Mouse (Mus musculus): ENCODE measurements around the gene Wscd2.
"Not testable (repeated sequence)": the region's sequence is repeated elsewhere in the genome, so short reads cannot be mapped to it uniquely, and the experiment has no call there.

Wscd2 gene

GRCm38 (mm10) chr5:113577555-113577954 lies 87.4 kb downstream of the Wscd2 start:
- no peak for ATAC-seq (ENCODE audit: insufficient number of reproducible peaks, low FRiP score, low TSS enrichment)

GRCm38 (mm10) chr5:113578428-113578827 lies 88.3 kb downstream of the Wscd2 start:
- no peak for ATAC-seq (ENCODE audit: insufficient number of reproducible peaks, low FRiP score, low TSS enrichment)

GRCm38 (mm10) chr5:113579128-113579527 lies 89.0 kb downstream of the Wscd2 start:
- no peak for ATAC-seq (ENCODE audit: insufficient number of reproducible peaks, low FRiP score, low TSS enrichment)

DNA sequence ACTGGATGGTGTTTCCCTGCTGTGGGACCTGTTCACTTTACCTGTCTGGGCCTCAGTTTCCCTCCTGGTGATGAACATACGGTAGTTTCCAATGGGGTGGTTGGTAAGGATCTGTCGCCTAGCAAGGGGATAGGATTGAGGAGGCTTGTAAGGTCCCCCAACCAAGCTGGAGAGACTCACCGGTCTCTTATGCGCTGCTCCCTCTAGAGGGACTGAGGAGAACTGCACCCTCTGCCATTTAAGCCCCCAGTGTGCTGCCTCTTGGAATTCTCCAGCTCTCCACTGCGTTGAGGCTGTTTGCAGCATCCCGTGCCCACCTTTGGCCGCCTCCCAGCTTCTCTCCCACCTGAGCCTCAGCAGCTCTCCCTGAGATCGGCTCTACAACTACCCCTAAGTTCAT lies 90.1 kb downstream of the Wscd2 start:
- 0 out of 2 replicates have a peak, but pooled peaks have one; percentile 29 for ATAC-seq (ENCODE audit: insufficient number of reproducible peaks, low FRiP score, low TSS enrichment)

DNA sequence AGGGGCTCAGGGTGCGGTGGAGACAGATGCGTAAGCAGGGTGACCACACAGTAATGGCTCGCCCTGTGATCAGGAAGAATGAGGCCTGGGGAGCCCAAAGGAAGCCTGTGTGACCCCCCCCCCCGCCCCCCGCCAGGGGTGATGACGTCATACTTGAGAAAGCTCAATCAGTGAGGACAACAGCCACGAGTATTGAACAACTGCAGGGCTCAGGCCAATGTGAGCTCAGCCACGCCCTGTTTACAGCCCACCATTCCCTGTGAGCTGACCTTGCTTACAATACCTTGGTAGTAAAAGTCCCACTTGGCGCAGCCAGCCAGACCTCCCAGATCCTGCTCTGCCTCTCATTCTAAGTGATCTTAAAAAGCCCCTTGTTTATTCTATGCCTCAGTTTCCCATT lies 90.7 kb downstream of the Wscd2 start:
- ATAC-seq (ENCODE audit: insufficient number of reproducible peaks, low FRiP score, low TSS enrichment): no peak

- no peak for ATAC-seq (ENCODE audit: insufficient number of reproducible peaks, low FRiP score, low TSS enrichment)
These were observed 93.5 kb downstream of the Wscd2 start for GRCm38 (mm10) chr5:113583424-113584162.

DNA sequence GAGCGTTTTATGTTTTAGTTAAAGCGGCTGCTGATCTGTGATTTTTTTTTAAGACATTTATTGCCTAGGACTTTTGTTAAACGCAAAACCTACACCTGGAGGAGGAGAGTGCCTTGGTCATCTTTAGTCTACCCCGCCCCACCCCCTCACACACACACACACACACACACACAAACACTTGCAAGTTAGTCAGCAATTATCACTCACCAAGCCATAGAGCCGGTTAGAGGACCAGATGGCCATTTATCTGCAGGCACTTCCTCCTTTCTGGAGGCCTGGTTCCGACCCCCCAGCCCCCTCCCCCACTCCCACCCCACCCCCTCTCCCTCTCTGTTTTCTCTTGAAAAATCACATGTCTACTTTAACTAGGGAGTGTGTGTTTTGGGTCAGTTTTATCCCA lies 94.3 kb downstream of the Wscd2 start:
- ATAC-seq (ENCODE audit: insufficient number of reproducible peaks, low FRiP score, low TSS enrichment): no peak

DNA sequence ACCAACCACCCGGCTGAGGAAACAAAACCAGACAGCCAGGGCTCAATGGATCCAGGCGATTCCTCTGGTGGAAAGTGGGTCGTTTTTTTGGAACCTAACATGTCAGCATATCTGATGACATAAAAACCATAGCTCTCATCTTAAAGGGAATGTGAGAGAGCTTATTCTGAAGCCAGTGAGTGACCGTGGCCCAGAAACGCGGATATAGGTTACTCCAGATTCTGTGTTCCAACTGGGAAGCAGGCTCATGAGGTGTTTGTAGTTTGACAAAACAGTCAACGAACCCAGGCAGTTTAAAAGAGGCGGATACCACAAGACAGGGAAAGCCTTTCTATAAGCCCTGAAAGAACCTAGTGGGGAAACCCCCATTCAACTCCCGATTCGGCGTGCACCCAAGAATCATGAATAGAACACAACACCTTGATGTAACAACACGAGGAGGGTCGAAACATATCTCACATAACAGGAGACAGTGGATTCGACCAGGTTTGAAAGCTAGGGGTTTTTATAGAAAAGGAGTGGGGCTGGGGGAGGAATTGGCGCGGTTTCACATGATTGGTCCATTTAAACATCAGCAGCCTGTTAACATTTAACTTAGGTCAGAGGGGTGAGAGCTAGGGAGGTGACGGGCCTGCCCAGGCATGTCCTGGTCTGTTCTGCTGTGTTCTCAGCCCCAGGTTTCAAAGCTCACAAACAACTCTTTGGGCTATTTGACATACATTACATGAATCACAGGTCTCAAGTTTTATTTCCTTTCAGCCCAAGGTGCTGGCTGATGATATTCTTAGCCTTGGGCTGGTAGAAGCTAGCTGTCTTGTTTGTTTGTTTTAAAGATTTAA lies 95.7 kb downstream of the Wscd2 start:
- ATAC-seq (ENCODE audit: insufficient number of reproducible peaks, low FRiP score, low TSS enrichment): not testable (repeated sequence)

GRCm38 (mm10) chr5:113586458-113586849 lies 96.3 kb downstream of the Wscd2 start:
- not testable (repeated sequence) for ATAC-seq (ENCODE audit: insufficient number of reproducible peaks, low FRiP score, low TSS enrichment)

DNA sequence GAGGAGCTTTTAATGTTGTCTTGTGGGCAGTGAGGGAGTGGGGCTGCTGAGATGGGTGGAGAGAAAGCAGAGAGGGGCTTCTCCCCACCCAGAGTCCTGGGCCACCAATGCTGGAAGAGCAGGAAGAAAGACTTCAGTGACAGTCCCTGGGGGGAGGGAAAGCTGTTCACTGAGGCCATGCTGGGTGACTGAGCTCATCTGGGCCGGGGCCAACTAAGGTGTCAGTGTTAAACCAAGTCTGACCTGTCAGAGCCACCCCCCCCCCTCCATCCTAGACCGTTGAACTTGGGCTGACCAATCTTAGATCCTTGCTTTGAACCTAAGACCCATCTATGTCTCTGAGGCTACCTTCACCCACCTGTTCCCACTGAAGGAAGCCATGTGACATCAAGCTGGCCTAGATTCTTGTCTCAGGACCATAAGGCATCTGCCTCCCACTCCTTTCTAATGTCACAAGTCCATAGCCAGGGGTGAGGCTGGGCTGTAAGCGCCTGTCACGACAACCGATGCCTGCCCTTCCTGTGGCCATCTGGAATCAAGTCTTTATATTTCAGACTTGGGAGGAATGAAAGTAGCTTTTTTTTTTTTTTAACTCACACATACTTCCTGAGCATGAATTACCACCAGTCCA lies 100.0 kb downstream of the Wscd2 start:
- peak; percentile 23; the same call in 1 of the 2 replicates for ATAC-seq (ENCODE audit: insufficient number of reproducible peaks, low FRiP score, low TSS enrichment)

GRCm38 (mm10) chr5:113591166-113591565 lies 101.0 kb downstream of the Wscd2 start:
- no peak for ATAC-seq (ENCODE audit: insufficient number of reproducible peaks, low FRiP score, low TSS enrichment)

GRCm38 (mm10) chr5:113591751-113592230 lies 101.7 kb downstream of the Wscd2 start:
- no peak for ATAC-seq (ENCODE audit: insufficient number of reproducible peaks, low FRiP score, low TSS enrichment)

GRCm38 (mm10) chr5:113593911-113594705 lies 104.0 kb downstream of the Wscd2 start:
- no peak for ATAC-seq (ENCODE audit: insufficient number of reproducible peaks, low FRiP score, low TSS enrichment)

GRCm38 (mm10) chr5:113596252-113596651 lies 106.1 kb downstream of the Wscd2 start:
- no peak for ATAC-seq (ENCODE audit: insufficient number of reproducible peaks, low FRiP score, low TSS enrichment)

- ATAC-seq (ENCODE audit: insufficient number of reproducible peaks, low FRiP score, low TSS enrichment): no peak
These were observed 106.7 kb downstream of the Wscd2 start for GRCm38 (mm10) chr5:113596780-113597353.

DNA sequence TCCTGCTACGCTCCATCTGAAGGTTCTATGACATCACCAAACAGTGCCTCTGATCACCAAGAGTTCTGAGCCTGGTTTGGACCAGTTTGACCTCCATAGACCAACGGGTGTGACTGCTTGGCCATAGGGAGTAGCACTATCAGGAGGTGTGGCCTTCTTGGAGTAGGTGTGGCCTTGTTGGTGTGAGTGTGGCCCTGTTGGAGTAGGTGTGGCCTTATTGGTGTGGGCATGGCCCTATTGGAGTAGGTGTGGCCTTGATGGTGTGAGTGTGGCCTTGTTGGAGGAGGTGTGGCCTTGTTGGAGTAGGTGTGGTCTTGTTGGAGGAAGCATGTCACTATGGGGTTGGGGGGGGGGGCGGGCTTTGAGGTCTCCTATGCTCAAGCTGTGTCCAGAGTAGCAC lies 110.0 kb downstream of the Wscd2 start:
- ATAC-seq (ENCODE audit: insufficient number of reproducible peaks, low FRiP score, low TSS enrichment): no peak

DNA sequence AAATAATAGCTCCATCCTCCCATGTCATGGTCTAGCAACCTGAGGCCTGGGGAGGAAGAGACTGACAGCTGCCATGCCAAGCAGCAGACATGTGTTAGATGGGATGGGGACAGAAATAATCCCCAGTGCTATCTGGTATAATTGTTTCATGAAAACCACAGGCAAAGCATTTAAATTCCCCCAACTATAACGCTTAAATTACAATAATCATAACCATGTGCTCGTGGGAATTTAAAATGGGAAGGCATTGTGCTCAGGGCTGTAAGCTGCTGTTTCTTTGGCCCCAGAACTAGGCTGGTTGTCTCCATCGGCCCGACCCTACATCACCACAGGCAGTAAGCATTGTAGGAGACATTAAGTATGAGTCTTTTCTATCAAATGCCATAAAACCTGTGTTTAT lies 110.7 kb downstream of the Wscd2 start:
- no peak for ATAC-seq (ENCODE audit: insufficient number of reproducible peaks, low FRiP score, low TSS enrichment)

DNA sequence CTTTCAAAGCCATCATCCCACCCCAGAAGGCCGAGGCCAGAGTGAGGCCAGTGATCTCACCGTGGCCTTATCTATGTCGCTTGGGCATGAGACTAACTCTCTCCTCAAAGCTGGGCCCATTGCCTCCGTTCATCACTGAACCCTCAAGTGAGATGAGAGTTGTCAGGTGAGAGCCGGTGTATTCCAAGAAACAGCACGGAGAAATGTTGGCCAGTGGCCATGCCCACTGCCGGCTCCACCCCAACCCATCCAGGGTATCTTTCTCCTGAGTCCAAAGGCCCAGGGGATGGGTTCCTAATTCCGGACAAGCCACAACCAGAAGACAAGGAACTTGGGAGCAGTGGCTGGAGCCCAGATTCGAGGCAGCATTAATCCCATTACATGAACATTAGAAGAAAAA lies 113.3 kb downstream of the Wscd2 start:
- ATAC-seq (ENCODE audit: insufficient number of reproducible peaks, low FRiP score, low TSS enrichment): no peak

GRCm38 (mm10) chr5:113604758-113605157 lies 114.6 kb downstream of the Wscd2 start:
- ATAC-seq (ENCODE audit: insufficient number of reproducible peaks, low FRiP score, low TSS enrichment): no peak

DNA sequence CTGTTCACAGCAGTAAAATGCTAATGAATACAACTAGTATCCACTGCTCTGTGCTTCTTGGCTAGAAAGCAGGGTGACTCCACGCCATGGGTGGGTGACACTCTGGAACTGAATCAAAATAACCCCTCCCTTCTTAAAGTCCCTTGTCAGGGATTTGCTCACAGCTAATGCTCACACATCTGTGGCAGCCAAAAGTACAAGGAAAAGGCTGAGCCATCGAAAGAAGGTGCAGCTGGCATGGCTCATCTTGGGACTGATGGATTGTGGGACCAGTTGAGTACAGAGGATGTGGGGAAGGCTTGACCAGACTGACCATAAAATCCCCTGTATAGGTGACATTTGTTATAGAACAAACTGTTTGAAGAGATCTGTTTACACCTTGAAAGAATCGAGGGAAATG lies 116.0 kb downstream of the Wscd2 start:
- ATAC-seq (ENCODE audit: insufficient number of reproducible peaks, low FRiP score, low TSS enrichment): no peak

Measured in cerebellum, adult (tissue).